Mouse (Mus musculus) spleen, adult 18-20 months (tissue): Measurements from ENCODE around the gene Casr.
A peak's percentile ranks its signal among the peaks of the same experiment; 100 is the strongest.

ENCODE experiments used
- DNase-seq, 2 experiments: peaks; one replicate each; pipeline ENCODE4 v3.0.0; 2022; ENCODE audit warnings: mixed read lengths in 2 of 2

Casr gene

GRCm38 (mm10) chr16:36507300-36507699 is 54.6 kb downstream of the Casr start:
- DNase-seq, result no peak

- no peak for DNase-seq
Observed at GRCm38 (mm10) chr16:36506827-36507226, 55.1 kb downstream of the Casr start.

- no peak for DNase-seq
Observed at GRCm38 (mm10) chr16:36505913-36506312, 56.0 kb downstream of the Casr start.

- no peak for DNase-seq
Observed at GRCm38 (mm10) chr16:36505134-36505533, 56.8 kb downstream of the Casr start.

- no peak for DNase-seq
Observed at GRCm38 (mm10) chr16:36502286-36502685, 59.7 kb downstream of the Casr start.

GRCm38 (mm10) chr16:36492420-36492819 is 69.5 kb downstream of the Casr start:
- DNase-seq, result no peak

GRCm38 (mm10) chr16:36476866-36477265 is 85.1 kb downstream of the Casr start:
- peak in 1 of 2 experiments; percentile 13 for DNase-seq

- no peak for DNase-seq
Observed at GRCm38 (mm10) chr16:36475530-36475929, 86.4 kb downstream of the Casr start.

- no peak for DNase-seq
Observed at GRCm38 (mm10) chr16:36474849-36475248, 87.1 kb downstream of the Casr start.

GRCm38 (mm10) chr16:36473217-36474216 is 88.4 kb downstream of the Casr start:
- peak; percentile 16 to 56 for DNase-seq

- no peak for DNase-seq
Observed at GRCm38 (mm10) chr16:36471066-36471633, 90.8 kb downstream of the Casr start.

- peak in 1 of 2 experiments; percentile 12 for DNase-seq
Observed at GRCm38 (mm10) chr16:36469955-36470478, 91.9 kb downstream of the Casr start.

GRCm38 (mm10) chr16:36469367-36469766 is 92.6 kb downstream of the Casr start:
- no peak for DNase-seq

- no peak for DNase-seq
Observed at GRCm38 (mm10) chr16:36468862-36469261, 93.1 kb downstream of the Casr start.

GRCm38 (mm10) chr16:36467936-36468335 is 94.0 kb downstream of the Casr start:
- DNase-seq, result no peak

GRCm38 (mm10) chr16:36465436-36465835 is 96.5 kb downstream of the Casr start:
- no peak for DNase-seq

GRCm38 (mm10) chr16:36464076-36464475 is 97.9 kb downstream of the Casr start:
- no peak for DNase-seq

- no peak for DNase-seq
Observed at GRCm38 (mm10) chr16:36460426-36460825, 101.5 kb downstream of the Casr start.

GRCm38 (mm10) chr16:36455342-36455802 is 106.6 kb downstream of the Casr start, which contains the start of gene Stfa3:
Gene Stfa3, minus strand, starts transcription at chr16:36455392.
- DNase-seq, result no peak
